Mouse (Mus musculus): ENCODE measurements around the gene Irak3. TPM values are rescaled to one million over a fixed set of nuclear protein-coding genes. Genes with fewer than 3 reads are reported as not detected.

The Irak3 gene
- total RNA-seq, 4 experiments from 2014 or later = 3.1 to 4.1 (median 3.6) TPM

DNA sequence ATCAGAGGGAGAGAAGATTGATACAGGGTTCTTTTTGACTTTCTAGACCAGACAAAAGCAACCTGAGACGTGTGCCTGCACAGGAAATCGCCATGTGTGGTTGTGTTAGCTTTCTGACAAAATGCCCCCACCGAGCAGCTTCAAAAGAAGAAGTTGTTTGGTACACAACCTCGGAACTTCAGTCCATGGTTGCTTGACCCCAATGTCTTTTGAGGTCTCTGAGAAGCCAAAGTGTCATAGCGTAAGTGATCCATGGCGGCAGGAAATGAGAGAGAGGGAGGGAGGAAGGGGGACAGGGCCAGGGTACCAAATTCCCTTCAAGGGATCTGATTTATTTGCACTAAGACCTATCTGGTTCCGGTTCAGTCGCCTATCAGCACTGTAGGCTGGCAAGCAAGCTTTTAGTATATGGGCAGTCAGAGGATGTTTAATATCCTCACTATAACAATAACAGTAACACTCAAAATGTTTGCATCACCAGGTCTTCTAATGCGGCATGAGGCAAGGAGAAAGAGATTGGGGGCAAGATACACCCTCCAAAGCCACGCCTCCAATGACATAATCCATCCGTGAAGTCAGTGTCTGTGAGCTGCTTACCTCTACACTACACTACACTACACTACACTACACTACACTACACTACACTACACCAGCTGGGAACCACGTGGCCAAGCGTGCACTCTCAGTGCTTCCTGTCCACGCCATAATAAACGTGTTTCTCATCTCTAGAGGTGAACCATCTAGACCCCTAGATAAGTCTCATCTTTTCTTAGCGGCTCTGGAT, 729 bp upstream of the Irak3 start:
- DNase-seq = no peak

DNA sequence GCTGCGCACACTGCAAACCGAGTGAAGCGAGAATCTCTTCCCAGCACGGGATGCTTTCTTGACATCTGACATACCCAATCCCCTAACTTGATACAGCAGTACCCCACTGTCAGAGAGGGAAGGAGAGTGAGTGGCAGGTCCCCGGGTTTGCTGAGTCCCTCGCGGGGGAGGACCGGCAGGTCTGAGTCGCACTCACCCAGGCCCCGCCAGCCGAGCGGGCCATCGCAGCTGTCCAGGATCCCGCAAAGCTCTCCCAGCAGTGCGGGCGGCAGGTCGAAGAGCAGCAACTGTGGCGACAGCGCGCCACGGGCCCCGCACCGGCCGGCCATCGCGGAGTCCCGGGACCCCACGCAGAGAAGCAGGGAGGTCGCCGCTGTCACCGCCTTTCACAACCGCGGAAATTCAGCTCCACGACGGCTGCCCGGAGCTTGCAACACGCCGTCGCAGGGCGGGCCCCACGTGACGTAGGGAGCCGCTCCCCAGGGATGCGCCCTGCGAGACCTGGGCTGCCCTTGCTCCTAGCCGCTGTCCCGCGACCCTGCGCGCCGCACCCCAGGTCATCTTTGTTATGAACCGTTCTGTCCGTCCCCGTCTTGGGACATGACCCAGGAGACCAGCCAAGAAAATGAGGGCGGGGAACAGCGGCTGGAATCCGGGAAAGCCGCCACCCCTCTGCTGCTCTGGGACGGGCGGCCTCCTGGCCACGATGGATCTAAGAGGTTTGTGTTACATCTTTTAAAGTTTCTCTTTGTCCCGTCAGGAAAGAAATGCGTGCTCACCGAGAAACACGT, 604 bp downstream of the Irak3 start, which contains the start of gene Tmbim4:
Gene Tmbim4, plus strand, starts transcription at position 460 of the 791 bp plus-strand sequence.
- DNase-seq = peak; percentile 63

DNA sequence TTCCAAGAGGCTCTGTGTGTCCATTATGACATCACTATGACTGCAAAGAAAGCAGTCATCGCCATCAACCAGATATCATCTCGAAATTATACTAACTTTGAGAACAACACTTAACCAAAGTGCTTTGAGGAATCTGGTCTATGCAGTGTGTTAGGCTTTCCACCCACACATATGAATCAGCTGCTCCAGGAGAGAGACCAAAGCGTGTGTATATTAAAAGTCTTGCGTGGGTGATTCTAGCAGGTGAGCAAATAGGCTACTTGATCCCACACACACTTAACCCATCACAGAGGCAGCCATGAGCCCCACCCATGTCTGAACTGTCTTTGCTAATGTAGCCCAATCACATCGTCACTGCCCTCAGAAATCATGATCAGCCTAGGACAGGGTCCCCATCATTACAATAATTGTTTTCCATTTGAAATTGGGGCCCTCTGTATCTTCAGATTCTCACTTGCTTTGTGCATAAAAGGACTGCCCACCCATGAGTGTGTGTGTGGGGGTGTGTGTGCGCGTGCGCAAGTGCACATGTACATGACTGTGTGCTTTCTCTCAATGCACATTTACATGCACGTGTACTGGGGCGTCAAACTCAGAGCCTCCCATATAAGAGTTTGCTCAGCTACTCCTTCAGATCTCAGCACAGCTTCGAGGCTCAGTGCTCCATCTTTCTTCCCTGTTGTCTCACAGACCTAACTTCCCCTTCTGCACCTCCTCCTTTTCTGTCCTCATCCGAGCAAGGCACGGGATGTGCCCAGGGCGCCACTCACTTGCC, 4.7 kb downstream of the Irak3 start:
- DNase-seq = no peak

DNA sequence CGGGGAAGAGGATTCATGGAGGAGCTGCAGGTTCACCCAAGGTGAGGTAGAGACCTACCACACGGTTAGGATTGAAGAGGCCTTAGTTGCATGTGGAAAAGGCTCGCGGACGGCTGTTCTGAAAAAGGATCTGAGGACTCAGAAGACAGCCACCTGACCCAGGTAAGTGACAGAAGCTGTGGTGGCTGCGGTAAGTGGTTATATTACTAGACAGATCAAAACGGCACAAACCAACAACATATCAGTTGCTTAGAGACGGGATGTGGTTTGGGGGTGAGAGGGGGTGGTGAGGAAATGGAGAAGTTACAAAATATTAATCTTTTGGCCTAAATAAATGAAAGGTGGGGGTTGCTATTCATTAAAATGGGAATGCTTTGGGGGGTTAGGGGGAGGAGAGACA, 8.7 kb downstream of the Irak3 start:
- no peak for DNase-seq

DNA sequence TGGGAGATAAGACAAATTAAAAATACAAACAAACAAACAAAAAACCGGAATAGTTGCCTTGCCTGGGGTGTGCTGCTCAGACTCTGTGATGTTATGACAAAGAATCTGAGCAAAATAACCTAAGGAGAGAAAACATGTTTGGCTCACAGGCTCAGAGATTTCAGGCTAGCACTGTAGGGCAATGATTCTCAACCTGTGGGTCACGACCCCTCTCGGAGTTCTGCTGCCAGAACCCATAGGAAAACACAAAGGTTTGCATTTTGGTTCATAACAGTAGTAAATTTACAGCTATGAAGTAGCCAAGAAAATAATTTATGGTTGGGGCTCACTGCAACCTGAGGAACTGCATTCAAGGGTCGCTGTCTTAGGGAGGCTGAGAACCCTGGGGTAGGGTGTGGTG, 9.7 kb downstream of the Irak3 start:
- no peak for DNase-seq

DNA sequence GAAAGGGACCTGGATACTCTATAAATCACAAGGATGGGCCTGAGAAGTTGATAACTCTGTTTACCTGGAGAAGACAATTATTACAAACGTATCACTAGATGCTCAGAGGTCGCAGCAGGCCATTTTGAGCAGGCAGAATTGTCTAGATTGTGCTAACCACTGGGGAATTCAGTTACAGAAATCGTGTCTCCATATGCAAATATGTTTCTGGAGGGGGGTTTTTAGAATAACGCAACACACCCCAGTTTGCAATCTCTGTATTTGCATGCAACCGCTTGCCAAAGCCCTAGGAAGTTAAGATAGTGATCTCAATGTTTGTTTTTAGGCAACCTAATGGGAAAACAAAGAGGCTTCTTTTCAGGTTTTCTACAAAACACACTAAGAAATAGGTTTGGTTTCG, 10.8 kb downstream of the Irak3 start:
- DNase-seq = no peak

DNA sequence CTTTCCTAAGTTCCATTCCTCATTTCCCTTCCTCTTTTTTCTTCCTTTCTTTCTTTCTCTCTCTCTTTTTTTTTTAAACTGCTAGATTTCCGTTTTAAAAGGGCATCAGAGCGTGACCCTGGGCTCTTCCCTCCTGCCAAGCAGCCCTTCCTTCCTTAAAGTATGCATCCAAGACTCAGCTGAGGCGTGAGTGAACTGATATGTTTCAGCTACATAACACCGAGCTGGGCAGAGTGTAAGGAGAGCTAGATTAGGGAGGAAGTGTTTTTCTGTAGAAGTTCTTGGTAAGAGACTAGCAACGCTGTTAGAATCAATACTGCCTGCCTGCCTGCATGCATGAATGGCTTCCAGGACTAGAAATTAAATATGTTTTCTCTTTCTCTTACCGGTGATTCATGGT, 12.1 kb downstream of the Irak3 start:
- DNase-seq = no peak

DNA sequence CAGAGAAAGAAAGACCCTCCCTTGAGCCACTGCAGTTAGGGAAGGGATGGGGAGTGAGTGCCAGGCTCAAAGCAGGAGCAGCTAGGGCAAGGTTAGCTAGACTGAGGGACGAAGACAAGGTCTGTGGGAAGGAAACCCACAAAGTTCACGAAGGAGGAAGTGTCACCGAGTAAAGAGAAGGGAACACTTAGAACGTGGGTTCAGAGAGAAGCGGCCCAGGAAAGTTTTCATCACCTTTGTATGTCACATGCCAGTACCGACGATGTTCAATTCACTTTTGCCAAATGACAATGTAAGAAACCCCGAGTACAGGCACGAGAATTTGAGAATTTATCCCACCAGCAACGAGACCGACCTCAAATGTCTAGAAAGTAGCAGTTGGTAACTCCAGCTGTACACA, 12.7 kb downstream of the Irak3 start:
- DNase-seq = no peak

DNA sequence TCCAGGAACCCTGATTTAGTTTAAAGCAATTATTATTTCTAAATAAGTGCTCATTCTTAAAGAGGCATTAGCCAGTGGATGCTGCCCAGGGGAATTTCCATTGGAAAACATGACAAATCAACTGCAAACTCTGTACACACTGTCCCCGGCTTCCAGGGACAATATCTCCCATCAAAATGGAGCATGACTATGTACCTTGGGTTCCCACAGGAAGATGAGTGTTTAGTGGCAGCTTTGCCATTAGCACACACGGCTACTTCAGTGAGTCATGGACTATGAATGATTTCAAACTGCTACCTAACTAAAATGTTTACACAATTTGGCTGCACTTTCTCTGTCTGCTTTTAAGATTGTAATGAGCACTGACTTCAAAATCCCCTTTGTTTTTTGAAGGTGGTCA, 13.4 kb downstream of the Irak3 start:
- no peak for DNase-seq

DNA sequence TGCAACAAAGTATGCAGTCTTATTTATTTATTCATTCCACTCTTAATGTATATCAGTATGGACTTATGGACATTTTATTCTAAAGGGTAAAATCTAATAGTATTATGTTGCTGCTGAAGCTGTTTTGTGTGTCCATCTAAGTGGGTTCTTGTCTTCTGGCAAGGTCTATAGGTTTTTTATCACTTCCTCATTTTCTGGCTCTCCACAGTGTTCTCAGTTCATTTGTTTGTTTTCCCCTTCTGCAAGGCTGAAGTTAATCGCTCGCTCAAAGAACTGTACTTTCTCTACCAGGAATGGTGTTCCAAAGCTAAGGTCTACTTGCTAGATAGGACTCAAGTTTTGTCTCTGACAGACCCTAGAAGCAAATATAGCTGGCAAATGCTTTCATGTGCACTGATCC, 18.6 kb downstream of the Irak3 start:
- no peak for DNase-seq

DNA sequence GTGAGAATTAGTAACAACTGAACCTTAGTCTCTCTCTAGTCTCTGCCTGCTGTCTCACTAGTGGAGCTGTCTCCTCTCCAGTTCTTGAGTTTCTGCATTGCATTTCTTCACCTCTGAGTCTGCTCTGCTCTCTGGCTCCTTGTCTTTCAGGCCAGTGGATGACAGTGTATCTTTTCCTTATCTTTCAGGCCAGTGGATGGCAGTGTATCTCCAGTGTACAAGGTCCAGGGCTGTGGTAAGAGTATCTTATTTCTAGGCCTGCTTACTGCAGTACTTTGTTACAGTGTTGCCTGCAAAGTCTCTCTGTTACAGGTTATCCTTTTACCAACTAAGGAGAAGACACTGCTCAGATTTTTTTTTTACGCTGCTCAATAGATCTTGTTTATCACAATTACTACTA, 19.0 kb downstream of the Irak3 start:
- no peak for DNase-seq

DNA sequence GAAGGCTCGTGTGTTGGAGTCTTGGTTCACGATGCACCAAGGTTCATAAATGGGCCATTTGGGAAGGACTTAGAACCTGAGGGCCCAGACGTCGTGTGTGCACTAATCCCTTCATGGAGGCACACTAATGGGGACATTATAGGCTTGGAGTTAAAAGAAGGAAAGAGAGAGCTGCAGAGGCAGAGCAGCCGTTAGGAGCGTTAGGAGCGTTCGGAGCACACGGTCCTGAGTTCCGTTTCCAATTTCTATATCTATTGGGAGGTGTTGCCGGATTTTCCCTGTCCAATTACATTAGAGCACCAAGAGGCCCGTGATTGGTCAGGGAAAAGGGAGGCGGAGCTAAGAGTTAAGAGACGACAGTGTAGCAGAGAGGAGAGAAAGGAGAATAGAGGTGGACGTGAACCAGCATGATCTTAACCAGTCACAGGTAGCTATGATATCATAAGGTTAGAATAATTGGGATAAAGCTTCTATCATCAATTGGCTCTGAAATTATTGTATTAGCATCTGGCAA, 27.7 kb downstream of the Irak3 start:
- DNase-seq = no peak

DNA sequence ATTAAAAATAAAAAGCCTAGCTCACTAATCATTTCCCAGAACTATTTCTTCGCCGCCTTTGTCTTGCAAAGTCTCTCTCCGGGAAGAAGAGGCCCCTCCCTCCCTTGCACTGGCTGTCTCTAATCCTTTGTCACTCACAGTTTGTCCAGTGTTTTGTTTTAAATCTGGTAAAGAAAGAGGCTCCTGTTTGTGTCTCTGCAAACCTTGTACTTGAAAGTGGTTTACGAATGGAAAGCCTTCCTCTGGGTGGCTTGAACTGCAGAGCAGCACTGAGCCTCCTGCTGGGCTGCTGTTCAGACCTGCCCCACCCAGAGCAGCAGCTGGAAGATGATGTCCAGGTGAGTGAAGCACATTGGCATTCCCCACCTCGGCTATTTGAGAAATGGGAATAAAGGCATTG, 30.6 kb downstream of the Irak3 start:
- no peak for DNase-seq

DNA sequence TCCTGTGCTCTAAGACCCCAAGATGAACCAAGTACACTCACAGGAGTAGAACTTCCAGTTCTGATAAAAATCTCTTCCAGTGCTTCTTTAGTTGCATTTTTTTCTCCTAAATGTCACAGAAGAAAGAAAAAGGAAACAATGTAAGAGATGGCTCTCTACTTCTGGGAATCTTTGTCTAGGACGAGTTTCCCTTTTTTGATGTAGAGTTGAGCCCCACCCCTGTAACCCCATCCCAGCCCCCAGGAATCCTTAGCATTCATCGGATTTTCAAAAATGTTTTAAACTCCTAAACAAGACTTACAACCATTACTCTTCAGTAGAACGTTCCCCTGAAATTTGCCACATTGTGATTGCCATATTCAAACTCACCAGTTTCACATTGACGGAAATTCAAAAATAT, 31.7 kb downstream of the Irak3 start:
- no peak for DNase-seq

DNA sequence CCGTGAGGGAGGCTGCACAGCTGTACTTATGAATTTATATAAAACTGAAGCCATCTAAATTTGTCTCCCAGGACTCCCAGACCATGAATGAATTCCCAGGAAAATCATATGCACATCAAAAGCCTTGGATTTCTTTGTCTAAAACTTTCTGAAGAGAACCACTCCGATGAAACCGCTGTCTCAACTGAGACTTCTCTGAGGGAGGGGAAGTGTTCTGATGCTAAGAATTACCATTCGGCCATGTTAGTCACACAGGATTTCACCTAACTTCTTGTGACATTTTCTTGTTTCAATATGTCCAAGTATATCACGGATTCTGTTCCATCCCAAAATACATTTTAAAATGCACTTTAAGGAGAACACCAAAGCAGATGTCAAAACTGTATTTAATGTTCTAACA, 32.1 kb downstream of the Irak3 start:
- DNase-seq = no peak

DNA sequence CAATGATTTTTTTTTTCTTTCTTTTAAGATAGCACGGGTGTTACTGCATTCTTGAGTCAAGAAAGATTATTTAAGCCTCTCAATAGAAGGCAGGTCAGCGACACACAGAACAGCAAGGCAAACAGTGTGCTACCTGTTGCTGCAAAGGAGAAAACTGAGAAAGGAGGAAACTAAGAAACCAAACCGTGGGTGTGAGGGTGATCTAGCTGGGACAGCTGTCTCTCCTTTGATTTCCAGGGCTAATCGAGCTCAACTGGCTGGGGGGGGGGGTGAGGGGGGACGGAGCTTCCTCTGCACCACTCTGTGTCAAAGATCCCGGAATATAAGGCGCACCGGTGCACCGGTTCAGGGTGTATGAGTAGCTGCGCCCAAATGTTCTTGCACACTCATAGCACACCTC, 32.9 kb downstream of the Irak3 start:
- DNase-seq = no peak

DNA sequence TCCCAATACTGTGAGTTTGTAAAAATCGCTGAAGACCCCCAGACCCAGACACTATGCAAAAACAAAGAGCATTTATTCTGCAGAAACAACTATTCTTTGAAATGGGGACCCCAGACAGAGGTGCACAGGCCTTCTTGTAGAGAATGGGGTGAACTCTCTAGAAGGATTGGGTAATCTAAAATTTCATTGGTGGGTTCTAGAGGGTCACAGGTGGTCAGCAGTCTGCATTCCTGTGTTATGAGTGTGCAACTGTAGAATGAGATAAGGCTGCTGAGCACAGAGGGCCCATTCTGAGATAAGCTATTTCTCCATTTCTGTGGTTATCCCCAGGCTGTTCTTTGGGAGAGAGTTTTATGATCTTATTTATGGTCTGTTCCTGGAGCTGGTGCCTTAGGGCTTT, 33.9 kb downstream of the Irak3 start:
- DNase-seq = no peak

DNA sequence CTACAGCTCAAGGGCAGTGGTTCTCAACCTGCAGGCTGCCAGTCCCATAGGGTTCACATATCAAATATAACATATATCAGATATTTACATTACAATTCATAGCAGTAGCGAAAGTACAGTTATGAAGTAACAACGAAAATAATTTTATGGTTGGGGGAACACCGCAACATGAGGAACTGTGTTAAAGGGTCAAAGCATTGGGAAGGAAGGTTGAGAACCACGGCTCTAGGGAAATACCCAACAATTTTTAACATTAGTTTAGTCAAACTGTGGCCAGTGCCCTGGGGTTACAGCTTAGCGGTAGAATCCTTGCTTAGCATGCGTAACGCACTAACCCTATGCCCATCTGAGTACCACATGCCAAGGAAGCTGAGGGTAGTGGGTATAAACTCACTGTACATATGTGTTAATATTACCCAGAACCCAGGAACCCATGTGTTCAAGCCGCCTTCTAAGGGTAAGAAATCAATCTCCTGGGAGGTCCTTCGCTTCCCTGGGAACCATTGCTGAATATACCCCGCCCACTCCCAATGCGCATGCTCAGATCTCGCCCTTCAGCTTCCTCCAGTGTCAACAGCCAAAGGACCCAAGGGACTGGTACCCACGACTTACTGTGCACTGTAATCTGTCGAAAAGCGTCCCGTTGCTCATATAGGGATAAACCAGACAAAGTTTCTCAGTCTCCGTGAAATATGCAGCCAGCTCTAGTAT, 36.0 kb downstream of the Irak3 start:
- no peak for DNase-seq

DNA sequence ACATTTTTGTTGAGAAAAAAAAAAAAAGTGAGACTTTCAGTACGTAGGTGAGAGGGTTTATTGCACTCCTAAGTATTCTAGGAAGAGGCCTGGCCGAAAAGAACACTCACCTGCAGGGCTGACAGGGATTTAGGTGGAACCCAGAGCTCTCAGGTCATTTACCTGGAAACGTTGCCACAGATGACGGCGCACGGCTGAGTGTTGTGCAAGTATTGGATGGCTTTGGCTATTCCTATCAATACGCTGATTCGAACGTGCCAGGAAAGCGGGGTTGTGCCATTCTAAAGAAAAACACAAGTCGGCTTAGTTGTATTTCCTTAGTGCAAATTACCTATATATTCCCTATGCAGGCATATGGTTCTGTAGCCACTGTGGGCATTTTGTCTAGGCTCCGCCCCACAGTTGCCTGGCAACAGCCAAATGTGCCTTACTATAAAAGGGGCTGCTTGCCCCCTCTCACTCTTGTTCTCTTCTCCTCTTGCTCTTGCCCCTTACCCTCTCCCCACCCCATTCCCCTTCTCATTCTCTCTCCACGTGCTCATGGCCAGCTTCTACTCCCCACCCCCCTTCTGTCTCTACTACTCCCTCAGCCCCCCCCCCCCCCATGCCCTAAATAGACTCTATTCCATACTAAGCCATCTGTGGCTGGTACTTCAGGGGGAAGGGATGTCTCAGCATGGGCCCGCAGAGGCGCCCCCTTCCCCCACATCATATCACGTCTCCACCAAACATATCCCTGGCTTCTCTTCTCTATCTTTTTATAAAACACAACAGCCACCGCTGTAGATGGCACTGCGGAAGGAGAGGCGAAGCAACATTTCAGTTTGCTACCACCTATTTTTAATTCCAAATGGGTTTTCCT, 36.8 kb downstream of the Irak3 start:
- no peak for DNase-seq

DNA sequence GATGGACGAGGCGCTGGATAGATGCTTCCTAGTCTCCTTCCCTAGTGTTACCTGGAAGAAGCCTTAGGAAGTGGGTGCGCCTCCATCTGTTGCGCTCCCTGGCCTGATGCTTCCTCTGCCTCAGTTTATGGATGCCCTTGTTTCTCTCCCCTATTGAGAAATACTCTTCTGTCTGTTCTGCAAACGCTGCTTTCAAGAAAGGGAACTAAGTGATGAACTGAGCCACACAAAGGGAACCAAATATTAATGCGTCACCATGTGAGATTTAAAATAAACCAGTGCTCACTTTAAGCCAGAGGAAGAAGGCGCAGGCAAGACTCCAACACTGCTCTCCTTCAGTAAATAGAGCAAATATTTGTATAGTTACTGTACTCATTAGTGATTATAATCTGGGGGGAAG, 38.4 kb downstream of the Irak3 start:
- no peak for DNase-seq

DNA sequence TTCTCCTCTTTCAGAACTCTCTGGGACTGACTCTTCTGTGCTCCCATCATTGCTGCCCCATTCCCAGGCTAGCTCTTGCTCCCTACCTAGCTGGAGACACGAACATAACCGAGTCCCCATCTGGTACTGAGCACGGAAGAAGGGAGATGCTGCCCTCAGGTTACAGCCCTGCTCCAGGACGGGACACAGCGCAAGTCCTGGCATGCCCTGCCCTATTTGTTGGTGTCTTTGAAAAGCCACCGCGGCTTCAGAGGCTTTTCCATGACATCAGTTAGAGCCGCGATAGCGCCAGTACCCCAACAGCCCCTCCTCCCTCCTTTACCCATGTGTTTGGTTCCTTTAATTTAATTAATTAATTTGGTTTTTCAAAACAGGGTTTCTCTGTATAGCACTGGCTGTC, 39.1 kb downstream of the Irak3 start:
- DNase-seq = no peak

Data from adrenal gland, adult 8-10 months (tissue).